Mouse (Mus musculus): ENCODE measurements at regions not wholly inside any gene's neighbourhood (a gene's known extent, or its start where the extent isn't known, plus 50 kb on each side); places are given as distances from the start of the nearest gene placed in this dataset.

DNA sequence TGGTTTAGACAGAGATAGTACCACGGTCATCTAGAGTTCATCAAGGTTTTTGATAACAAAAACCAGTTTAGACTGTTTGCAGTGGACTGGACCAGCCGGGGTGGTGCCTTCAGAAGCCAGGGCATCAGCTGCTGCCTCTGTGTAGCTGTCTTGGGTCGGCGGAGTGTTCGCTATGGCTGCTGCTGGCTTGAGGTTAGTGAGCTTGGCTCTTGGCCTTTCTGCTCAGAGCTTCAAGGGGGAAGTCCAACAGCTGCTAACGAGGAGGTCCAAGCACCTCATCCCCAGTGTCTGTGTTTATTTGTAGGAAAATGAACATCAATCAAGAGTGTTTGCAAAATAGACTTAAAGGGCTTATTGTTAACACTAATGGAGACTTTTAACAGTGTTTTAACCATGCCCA is 198.2 kb downstream of the Cxcl12 start:
- TF ChIP-seq EP300 (IDR thresholded peaks at IDR 0.05; ENCODE audit: low read depth in 1 of 2, low read length in 2 of 2) = no peak
- TF ChIP-seq POLR2AphosphoS5 (IDR thresholded peaks at IDR 0.05; ENCODE audit: borderline replicate concordance, low read depth, low read length) = no peak
- TF ChIP-seq NELFE (IDR thresholded peaks at IDR 0.05; ENCODE audit: low read depth, low read length) = no peak
- no peak for TF ChIP-seq TAL1 (IDR thresholded peaks at IDR 0.05; ENCODE audit: low read length)
- TF ChIP-seq POLR2A (IDR thresholded peaks at IDR 0.05; ENCODE audit: control insufficient read depth in 1 of 2, insufficient read depth in 1 of 2, low read depth in 1 of 2, low read length in 2 of 2, poor library complexity in 1 of 2) = no peak
- no peak for TF ChIP-seq ETS1 (IDR thresholded peaks at IDR 0.05; ENCODE audit: low read depth, low read length)
- no peak for TF ChIP-seq GATA1 (IDR thresholded peaks at IDR 0.05; ENCODE audit: low read depth, low read length)
- TF ChIP-seq JUND (IDR thresholded peaks at IDR 0.05; ENCODE audit: low read depth, low read length) = no peak
- no peak for TF ChIP-seq TBP (IDR thresholded peaks at IDR 0.05; ENCODE audit: low read depth, low read length)
- no peak for TF ChIP-seq GABPA (IDR thresholded peaks at IDR 0.05; ENCODE audit: low read depth, low read length)
- no peak for TF ChIP-seq MXI1 (IDR thresholded peaks at IDR 0.05; ENCODE audit: low read depth, low read length)
- H3K9ac ChIP-seq (ENCODE audit: control insufficient read depth, low read depth, low read length, poor library complexity, severe bottlenecking) = no peak overlapping the region
- H3K27ac ChIP-seq (ENCODE audit: control insufficient read depth, low read depth, low read length) = no peak overlapping the region
- no peaks in the 10 kb centered on the region for H3K4me1 ChIP-seq (ENCODE audit: control insufficient read depth in 1 of 2, insufficient read depth in 2 of 2, low read length in 2 of 2)
- H3K27me3 ChIP-seq (ENCODE audit: control insufficient read depth in 1 of 2, insufficient read depth in 2 of 2, low read length in 2 of 2) = no peaks in the 10 kb centered on the region
- no peak overlapping the region for H3K4me3 ChIP-seq (ENCODE audit: control insufficient read depth in 1 of 2, insufficient read depth in 1 of 2, low read depth in 2 of 2, low read length in 2 of 2)
- H3K9me3 ChIP-seq (replicated peaks; ENCODE audit: insufficient read depth, low read length) = no peaks in the 10 kb centered on the region
- H3K36me3 ChIP-seq (ENCODE audit: control insufficient read depth in 1 of 2, insufficient read depth in 2 of 2, low read length in 2 of 2) = no peaks in the 10 kb centered on the region
- no peak for DNase-seq (ENCODE audit: low read depth, low spot score)
- no peaks in the 10 kb centered on the region for H3K79me2 ChIP-seq (ENCODE audit: control insufficient read depth, insufficient read depth, low read length, poor library complexity)

DNA sequence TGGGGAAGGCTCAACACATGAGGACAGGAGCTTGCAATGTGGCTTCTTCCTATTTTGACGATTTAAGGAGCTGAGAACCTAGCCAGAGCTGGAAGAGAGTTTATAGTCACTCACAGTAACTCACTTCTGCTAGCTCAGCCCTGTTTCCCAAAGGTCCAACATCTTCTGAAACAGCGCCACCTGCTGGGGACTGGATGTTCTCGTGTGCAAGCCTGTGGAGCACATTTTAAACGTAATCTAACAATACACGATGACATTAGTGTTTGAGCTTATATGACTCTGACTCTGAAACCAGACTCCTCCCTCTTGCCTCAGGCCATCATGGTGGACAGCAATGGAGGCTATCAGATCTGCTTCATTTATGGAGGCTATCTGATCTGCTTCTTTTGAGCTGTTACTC is 207.7 kb downstream of the Cxcl12 start:
- Histone ChIP-seq H3K36me3 (ENCODE audit: control insufficient read depth in 1 of 2, insufficient read depth in 2 of 2, low read length in 2 of 2) (no peaks in the 10 kb centered on the region), H3K4me1 (ENCODE audit: control insufficient read depth in 1 of 2, insufficient read depth in 2 of 2, low read length in 2 of 2) (no peaks in the 10 kb centered on the region), H3K79me2 (ENCODE audit: control insufficient read depth, insufficient read depth, low read length, poor library complexity) (no peaks in the 10 kb centered on the region), H3K4me3 (ENCODE audit: control insufficient read depth in 1 of 2, insufficient read depth in 1 of 2, low read depth in 2 of 2, low read length in 2 of 2) (no peak overlapping the region), H3K9me3 (replicated peaks; ENCODE audit: insufficient read depth, low read length) (no peaks in the 10 kb centered on the region), H3K27me3 (ENCODE audit: control insufficient read depth in 1 of 2, insufficient read depth in 2 of 2, low read length in 2 of 2) (no peaks in the 10 kb centered on the region), H3K9ac (ENCODE audit: control insufficient read depth, low read depth, low read length, poor library complexity, severe bottlenecking) (no peak overlapping the region), H3K27ac (ENCODE audit: control insufficient read depth, low read depth, low read length) (no peak overlapping the region)
- peak; percentile 9 to 37 (median 34); a peak in 4 of 6 replicates for TF ChIP-seq CTCF (IDR thresholded peaks at IDR 0.05 in 2 of 3, conservative IDR thresholded peaks at IDR 0.05 in 1 of 3; ENCODE audit: control insufficient read depth in 1 of 3, insufficient read depth in 1 of 3, low read depth in 2 of 3, low read length in 3 of 3, poor library complexity in 1 of 3, severe bottlenecking in 1 of 3)
- no peak for TF ChIP-seq CHD2 (IDR thresholded peaks at IDR 0.05; ENCODE audit: low read length)
- DNase-seq (ENCODE audit: low read depth, low spot score) = peak; percentile 9

DNA sequence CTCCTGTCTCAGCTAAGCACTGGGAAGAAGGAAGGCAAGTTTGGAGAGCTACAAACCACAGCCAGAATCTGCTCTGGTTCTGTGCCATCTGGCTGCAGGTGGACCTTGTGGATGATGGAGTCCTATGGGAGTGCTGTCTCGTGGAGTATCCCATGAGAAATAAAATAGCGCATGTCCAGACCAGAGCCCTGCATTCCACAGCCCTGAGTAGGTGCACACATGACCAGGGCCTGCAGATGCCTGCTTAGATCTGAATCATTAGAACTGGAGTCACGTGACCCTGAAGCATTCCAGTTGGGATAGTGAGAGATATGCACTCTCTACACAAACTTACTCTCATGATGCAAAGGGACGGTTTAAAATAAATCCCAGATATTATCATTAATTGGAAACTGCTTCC is 211.6 kb downstream of the Cxcl12 start:
- no peak overlapping the region for H3K4me3 ChIP-seq (ENCODE audit: control insufficient read depth in 1 of 2, insufficient read depth in 1 of 2, low read depth in 2 of 2, low read length in 2 of 2)
- no peak overlapping the region for H3K9ac ChIP-seq (ENCODE audit: control insufficient read depth, low read depth, low read length, poor library complexity, severe bottlenecking)
- H3K27ac ChIP-seq (ENCODE audit: control insufficient read depth, low read depth, low read length) = no peak overlapping the region
- H3K79me2 ChIP-seq (ENCODE audit: control insufficient read depth, insufficient read depth, low read length, poor library complexity) = no peaks in the 10 kb centered on the region
- H3K36me3 ChIP-seq (ENCODE audit: control insufficient read depth in 1 of 2, insufficient read depth in 2 of 2, low read length in 2 of 2) = no peaks in the 10 kb centered on the region
- no peaks in the 10 kb centered on the region for H3K9me3 ChIP-seq (replicated peaks; ENCODE audit: insufficient read depth, low read length)
- no peak for DNase-seq (ENCODE audit: low read depth, low spot score)
- no peaks in the 10 kb centered on the region for H3K4me1 ChIP-seq (ENCODE audit: control insufficient read depth in 1 of 2, insufficient read depth in 2 of 2, low read length in 2 of 2)
- H3K27me3 ChIP-seq (ENCODE audit: control insufficient read depth in 1 of 2, insufficient read depth in 2 of 2, low read length in 2 of 2) = no peaks in the 10 kb centered on the region
- TF ChIP-seq MAX (IDR thresholded peaks at IDR 0.05; ENCODE audit: low read length) (no peak), ZC3H11A (IDR thresholded peaks at IDR 0.05; ENCODE audit: low read depth, low read length) (no peak), TBP (IDR thresholded peaks at IDR 0.05; ENCODE audit: low read depth, low read length) (no peak), TCF12 (IDR thresholded peaks at IDR 0.05; ENCODE audit: low read depth, low read length) (no peak), KAT2A (conservative IDR thresholded peaks at IDR 0.05; ENCODE audit: low read depth, low read length) (no peak), GATA1 (IDR thresholded peaks at IDR 0.05; ENCODE audit: low read depth, low read length) (no peak), CHD2 (IDR thresholded peaks at IDR 0.05; ENCODE audit: low read length) (no peak), RAD21 (IDR thresholded peaks at IDR 0.05; ENCODE audit: low read depth, low read length) (no peak)
